Mouse (Mus musculus) right cerebral cortex, postnatal 25 days (tissue): Measurements from ENCODE around the gene Trir.

Experiments
- DNase-seq: peaks from one replicate; pipeline ENCODE4 v3.0.0; 2022

The Trir gene

GRCm38 (mm10) chr8:85026670-85027515 is at the start of gene Trir:
Trir (plus strand) TSS chr8:85026823.
- peak; percentile 94 for DNase-seq

GRCm38 (mm10) chr8:84977435-84978247 is 49.0 kb upstream of the Trir start:
- DNase-seq = peak; percentile 69

- peak; percentile 96 for DNase-seq
These were observed 48.2 kb upstream of the Trir start, which contains the start of gene Junb for GRCm38 (mm10) chr8:84978248-84978940. Junb (minus strand) TSS chr8:84978718.

- DNase-seq = peak; percentile 91
These were observed 46.8 kb upstream of the Trir start for GRCm38 (mm10) chr8:84979599-84980421.

GRCm38 (mm10) chr8:84980622-84981358 is 45.8 kb upstream of the Trir start:
- DNase-seq = no peak

- no peak for DNase-seq
These were observed 44.8 kb upstream of the Trir start for GRCm38 (mm10) chr8:84981644-84982498.

GRCm38 (mm10) chr8:84982499-84983011 is 44.1 kb upstream of the Trir start:
- no peak for DNase-seq

GRCm38 (mm10) chr8:84984294-84985048 is 42.2 kb upstream of the Trir start:
- DNase-seq = no peak

- no peak for DNase-seq
These were observed 41.5 kb upstream of the Trir start for GRCm38 (mm10) chr8:84985049-84985683.

- peak; percentile 96 for DNase-seq
These were observed 40.8 kb upstream of the Trir start for GRCm38 (mm10) chr8:84985684-84986378.

GRCm38 (mm10) chr8:84986379-84986945 is 40.2 kb upstream of the Trir start:
- DNase-seq = no peak

GRCm38 (mm10) chr8:84987388-84987787 is 39.2 kb upstream of the Trir start:
- no peak for DNase-seq

- DNase-seq = no peak
These were observed 38.7 kb upstream of the Trir start for GRCm38 (mm10) chr8:84987903-84988302.

GRCm38 (mm10) chr8:84989311-84989731 is 37.3 kb upstream of the Trir start:
- DNase-seq = no peak

- peak; percentile 83 for DNase-seq
These were observed 36.8 kb upstream of the Trir start for GRCm38 (mm10) chr8:84989810-84990209.

GRCm38 (mm10) chr8:84990349-84990748 is 36.3 kb upstream of the Trir start, which contains the start of gene Hook2:
Hook2 (plus strand) TSS chr8:84990603.
- DNase-seq = peak; percentile 93

GRCm38 (mm10) chr8:84990836-84991235 is 35.8 kb upstream of the Trir start:
- no peak for DNase-seq

- no peak for DNase-seq
These were observed 32.2 kb upstream of the Trir start for GRCm38 (mm10) chr8:84994375-84994774.
